Mouse (Mus musculus): Measurements from ENCODE around the gene Plekhm2.

The Plekhm2 gene

DNA sequence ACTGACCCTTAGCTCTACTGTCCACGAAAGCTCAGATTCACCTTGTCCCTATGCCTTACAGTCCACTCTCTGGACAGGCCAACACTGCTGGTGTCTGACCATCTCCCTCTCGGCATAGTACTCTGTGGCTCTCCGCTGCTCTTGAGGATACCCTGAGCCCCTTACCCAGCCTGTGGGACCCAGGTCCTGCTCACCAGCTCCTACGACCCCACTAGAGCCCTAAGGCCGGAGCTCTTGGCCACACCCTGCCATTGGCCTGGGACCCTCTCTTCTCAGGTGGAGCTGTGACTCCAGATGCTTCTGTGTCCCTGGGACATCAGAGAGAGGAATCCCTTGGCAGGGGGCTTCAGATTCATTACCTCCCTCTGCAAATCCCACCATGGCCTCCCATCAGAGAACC is 59.3 kb downstream of the Plekhm2 start:
- DNase-seq (ENCODE audit: low spot score) = no peak

DNA sequence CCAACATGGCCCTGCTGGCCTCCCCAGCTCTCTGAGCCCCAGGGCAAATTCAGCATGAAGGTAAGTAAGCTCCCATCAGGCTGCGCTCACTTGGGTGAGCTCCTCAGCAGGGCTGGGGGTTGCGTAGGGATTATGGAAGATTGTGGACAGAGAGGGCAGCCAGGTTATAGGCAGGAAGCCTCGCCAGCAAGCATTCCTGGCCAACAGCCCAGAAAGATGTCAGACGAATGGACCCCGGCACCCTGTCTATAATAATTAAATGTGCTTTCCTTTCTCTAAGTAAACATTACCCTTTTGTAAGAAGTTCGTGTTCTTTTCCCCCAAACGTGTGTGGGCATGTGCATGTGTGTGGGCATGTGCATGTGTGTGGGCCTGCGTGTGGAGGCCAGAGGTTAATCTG is 60.2 kb downstream of the Plekhm2 start:
- no peak for DNase-seq (ENCODE audit: low spot score)

DNA sequence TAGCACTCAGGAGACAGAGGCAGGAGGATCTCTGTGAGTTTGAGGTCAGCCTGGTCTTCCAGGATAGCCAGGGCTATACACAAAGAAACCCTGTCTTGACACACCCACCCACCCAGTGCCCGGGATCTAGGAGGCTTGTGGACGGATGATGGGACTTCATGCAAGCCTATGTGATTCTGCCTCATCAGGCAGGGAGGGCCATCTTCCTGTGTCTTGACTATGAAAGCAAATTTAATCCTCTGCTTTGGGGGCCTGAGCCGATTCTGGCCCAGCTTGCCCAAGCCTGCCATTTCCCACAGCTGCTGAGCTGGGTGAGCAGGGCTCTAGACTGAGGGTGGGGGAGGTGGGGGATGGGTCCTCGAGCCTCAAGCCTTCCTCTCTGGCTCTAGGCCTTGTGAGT is 60.8 kb downstream of the Plekhm2 start:
- no peak for DNase-seq (ENCODE audit: low spot score)

DNA sequence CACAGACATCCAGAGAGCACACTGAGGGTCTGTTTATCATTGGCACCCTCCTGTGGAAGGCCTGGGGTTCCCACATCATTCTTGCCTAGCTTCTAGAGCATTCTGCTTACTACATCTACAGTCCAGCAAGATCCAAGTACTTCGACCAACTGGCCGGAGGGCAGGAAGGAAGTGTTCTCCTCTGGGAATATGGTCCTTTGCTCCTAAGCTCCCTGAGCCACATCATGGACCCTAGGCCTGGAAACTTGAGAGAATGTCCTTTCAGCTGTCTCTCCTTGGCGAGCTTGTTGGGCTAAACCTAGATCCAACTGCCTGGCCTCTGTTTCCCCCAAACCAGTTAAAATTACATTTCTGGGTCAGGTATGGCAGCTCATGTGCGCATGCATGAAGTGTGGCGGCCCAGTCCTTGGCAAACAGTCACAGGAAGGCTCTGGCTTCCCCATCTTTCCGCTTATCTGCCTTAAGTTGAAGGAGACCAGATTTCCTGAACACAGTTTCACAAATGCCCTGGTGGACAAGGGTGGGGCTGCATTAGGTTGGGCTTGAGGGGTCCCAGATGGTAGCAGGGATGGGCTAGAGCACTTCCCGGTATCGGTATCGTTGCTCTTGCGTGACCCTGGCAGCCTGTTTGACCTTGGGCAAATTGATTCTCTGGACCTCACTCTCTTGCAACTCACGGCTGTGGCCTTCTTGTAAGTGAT is 62.0 kb downstream of the Plekhm2 start:
- DNase-seq (ENCODE audit: low spot score) = no peak

DNA sequence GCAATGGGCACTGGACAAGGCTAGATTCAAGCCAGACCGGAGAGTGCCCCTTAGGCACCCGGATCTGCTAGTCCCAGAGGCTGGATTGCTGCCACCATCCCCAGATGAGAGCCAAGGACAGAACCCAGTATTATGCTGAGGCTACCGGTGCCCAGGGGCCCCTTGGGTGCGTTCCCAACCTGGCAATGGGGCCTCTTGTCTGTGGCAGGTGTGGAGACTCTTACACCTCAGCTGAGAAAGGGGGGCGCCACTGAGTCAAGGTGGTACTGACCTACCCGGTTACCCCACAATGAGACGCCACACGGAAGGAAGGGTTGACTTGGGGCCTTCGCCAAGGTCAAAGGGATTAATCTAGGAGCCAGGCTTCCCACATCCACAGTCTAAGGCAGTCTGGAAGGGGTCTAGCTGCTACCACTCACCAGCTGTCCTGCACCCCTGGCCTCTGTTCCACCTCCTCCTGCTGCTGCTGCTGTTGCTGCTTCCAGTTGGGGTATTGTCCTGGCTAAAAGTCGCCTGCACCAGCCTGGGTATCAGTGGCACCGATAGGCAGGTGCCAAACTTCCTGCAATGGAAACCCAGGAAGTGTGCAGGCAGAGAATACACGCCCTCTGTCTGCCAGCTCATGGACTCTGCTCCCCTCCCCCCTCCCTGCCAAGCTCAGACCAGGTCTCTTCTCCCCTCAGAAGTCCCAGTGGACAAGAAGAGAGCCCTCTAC is 63.4 kb downstream of the Plekhm2 start:
- DNase-seq (ENCODE audit: low spot score) = no peak

DNA sequence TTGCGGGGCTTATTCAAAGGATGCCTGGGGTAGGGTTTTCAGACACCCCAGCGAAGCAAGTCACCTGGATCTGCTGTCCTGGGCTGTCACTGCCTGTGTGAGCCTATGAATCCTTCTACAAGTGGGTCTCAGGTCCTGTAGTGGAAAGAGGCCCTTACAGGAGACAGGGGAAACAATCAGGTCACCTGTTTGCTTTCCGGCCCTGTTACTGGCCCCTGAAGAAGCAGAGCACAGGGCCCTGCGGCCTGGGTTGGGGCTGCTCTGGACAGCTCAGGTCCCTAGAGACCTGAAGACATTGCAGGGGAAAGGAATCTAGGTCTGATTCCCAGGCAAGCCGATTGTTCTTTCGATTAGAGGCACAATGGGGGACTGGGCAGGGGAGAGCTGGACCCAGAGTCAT is 64.3 kb downstream of the Plekhm2 start:
- peak; percentile 60 for DNase-seq (ENCODE audit: low spot score)

DNA sequence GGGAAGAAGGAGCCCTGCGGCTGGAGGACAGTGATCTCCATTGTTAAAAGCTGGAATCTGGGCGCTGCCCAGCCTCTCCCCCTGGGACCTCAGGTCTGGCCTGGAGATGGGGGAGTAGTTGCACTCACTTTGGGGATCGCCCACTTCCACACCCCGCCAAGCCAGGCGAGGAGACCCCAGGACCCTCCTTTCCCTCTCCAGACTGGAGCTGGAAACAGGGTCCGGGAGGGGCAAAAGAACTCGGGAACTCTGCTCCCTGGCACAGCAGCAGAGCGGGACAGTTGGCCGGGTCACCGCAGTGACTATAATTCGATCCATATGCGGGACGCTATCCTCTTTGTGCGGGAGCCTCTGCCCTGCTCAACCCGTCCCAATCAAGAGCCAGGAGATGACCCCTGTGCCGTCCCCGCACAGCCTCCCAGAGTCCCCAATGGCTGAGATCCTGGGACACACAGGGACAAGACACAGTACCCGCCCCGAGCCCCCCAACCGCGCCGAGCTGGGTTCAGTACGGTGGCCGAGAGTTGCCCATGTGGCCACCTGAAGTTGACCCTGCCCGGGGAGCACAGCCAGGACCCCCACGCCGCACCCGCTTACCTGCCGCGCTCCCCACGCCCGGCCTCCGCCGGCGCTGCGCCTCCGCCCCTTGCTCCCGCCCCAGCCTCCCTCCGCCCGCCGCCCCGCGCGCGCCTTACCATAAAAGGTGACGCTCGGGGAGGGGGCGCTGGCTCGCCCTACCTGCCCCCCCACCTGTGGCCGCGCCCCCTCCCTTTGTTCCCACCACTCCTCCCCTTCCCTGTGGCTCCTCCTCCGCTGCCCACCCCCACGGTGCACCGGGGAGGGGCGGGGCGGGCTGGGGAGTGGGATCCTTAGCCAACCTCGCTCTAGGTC is 65.2 kb downstream of the Plekhm2 start:
- peak; percentile 31 for DNase-seq (ENCODE audit: low spot score)

DNA sequence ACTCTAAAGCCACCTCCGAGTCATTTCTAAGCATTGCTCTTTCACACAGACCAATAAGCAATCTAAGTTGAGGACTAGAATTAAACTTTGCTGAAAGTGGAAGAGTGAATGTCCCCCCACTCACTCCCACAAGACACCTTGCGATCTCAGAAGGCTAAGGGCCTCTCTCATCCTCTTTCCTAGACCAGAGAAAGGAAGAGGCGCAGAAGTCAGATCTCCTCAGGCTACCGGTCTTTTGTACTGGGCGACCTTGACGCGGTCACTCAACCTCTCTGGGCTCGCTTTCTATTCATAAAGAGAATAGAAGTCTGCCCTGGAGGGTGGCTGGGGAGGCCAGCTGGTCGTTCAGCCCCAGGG is 65.8 kb downstream of the Plekhm2 start:
- DNase-seq (ENCODE audit: low spot score) = no peak

DNA sequence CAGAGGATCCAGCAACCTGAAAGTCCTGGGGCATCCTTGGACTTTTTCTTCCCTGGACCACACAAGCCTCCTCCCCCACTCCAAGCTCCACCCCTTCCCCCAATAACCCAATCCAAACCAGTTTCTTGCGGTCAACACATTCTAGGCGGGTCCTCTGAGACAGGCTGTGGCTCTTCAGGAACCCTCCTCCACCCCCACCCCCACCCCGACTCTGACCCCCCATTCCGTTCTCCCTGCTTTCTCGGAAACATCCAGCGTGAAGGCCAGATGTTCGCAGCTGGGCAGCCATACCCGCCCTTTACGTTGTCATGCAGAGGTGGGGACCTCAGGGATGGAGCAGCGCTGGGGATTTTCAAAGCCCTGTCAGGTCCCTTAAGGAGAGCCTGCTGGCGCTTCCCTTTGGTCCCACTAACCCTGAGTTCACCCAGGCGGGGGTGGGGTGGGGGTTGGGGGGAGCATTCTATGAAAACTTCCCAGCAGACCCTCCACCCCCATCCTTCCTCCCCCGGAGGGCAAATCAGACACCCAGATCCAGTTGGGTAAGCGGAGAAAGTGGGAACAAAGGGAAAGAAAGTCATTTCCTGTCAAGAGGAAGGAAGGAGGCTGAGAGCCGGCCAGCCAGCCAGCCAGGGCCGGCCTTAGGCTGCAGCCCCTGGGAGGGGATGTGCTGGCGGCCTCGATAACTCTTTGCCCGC is 66.4 kb downstream of the Plekhm2 start:
- DNase-seq (ENCODE audit: low spot score) = no peak

DNA sequence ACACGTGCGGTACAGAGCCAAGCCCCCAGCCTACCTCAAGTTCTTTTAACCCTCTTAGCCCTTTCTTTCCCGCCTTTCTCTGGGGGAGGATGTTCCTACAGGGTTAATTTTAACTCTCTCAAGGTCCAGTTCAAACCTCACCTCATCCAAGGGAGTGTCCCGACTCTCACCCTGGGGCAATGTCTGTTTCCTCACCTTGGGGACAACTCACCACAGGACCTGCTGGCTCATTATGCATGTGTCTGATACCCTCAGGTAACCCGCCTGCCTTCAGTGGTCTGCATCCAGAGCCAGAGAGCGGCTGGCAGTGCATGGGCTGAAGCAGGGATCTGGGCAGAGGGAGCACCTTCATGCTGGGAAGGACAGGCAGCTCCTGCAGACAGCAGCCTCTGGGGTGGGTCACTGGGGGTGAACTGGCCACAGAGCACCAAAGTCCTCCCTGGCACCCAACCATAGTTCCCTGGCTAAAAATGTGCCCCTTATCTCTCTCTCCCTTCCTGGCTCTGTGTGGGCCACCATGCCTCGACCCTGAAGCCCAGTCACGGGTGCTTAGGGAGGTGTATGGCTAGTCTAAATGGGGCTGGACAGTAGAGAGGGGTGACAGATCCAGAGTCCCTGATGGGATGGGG is 67.9 kb downstream of the Plekhm2 start:
- no peak for DNase-seq (ENCODE audit: low spot score)

DNA sequence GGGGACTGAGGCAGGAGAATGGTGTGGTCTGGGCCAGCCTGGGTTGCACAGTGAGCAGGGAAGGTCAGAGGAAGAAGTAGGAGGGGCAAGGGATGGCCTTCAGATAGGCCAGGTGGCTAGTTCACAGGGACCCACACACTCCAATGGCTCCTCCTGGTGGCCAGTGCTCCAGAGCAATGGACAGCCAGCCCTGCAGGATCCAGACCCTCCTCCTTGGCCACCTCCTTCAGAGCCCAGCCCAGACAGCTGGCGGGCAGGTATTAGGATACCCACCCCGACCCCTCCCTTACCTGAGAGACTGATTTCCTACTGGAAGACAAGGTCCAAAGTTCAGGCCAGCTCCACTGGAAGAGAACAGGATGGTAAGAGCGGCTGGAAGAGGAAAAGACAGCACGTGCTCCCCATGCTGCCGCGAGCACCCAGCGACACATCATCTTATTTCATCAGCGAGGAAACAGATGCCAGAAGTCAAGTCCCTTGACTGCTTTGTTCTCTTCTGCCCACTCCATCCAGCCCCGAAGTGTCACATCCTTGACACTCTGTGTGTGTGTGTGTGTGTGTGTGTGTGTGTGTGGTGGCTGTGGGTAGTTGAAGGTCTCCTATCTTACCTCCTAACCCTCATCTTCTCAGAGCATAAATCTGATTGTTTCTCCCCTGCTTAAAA is 69.0 kb downstream of the Plekhm2 start:
- DNase-seq (ENCODE audit: low spot score) = no peak

DNA sequence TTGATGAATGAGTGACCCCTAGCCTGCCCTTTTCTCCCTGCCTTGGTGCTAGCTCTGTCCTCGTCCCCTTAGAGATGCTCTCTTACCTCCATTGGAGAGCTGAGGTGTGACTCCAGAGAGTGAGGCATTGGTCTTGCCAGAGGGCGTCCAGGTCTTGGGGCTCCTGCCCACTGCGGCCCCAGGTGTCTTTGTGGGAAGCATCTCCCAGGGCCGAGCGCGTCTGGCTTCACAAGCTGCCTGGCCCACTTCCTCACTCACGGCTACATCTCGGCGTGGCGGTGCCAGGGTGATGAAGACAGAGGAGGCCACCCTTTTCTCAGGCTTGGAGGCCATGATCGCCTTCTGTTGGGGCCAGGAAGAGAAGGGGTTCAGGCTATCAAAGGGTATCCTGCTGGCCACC is 69.6 kb downstream of the Plekhm2 start:
- no peak for DNase-seq (ENCODE audit: low spot score)

DNA sequence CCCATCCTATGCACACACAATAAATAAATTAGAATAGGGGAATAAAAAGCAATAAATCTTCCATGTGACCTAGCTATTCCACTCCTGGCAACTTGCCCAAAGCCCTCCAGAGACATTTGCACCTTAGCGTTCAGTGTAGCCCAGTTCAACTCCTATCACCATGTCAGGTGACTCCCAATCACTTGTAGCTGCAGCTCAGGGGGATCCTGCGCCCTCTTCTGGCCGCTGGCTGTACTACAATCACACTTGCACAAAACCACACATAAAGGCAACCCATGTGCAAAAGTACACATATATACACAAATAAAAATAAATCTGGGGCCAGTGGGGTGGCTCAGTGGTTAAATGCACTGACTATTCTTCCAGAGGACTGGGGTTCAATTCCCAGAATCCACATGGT is 73.2 kb downstream of the Plekhm2 start:
- DNase-seq (ENCODE audit: low spot score) = no peak

DNA sequence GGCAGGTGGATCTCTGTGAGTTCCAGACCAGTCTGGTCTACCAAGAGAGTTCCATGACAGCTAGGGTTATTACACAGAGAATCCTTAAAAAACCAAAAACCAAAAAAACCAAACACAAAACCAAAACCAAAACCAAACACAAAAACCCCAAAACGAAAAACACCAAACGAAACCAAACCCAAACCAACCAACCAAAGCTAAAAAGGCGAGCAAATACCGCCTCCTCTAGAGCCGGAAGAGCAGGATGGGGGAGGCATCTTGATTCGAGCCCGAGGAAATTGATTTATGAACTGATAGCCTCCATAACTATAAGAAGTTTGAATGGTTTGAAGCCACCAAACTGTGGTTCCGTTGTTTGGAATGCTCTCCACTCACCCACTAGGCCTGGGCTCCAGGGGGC is 80.8 kb downstream of the Plekhm2 start:
- DNase-seq (ENCODE audit: low spot score) = no peak

DNA sequence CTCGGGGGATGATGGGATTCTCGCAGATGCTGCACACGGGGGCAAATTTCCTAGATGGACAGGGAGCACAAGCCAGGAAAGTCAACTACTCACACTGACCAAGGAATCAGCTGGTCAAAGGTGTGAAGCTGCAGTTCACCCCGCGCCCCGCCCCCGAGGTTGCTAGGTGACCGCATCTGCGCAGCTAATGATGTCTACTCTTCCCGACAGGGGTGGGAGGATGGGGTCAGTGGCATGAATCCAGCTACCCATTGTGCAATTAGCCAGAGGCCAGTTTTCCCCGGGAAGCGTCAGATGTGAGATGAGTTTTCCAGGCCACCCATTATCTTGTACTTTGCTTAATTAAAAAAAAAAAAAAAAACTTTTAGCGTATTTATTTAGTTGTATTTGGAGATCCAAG is 83.6 kb downstream of the Plekhm2 start:
- DNase-seq (ENCODE audit: low spot score) = peak; percentile 47

DNA sequence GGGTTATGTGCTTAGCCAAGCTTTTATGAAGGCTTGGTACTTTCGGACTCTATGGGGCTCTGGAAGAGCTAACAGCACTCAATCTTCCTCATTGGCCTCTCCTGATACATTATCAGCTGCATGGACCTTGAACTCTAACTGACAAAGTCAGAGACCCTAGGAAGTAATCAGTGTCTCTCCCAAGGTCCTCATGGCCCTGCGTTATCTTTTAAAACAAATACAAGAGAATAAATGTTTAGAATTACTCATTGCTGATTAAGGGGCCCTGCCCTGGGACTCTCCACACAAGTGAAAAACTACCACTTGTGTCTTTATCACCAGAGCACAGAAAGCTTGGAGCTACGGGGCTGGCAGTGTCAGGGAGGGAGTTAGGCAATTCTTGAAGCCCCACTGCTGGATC is 85.9 kb downstream of the Plekhm2 start:
- DNase-seq (ENCODE audit: low spot score) = no peak

DNA sequence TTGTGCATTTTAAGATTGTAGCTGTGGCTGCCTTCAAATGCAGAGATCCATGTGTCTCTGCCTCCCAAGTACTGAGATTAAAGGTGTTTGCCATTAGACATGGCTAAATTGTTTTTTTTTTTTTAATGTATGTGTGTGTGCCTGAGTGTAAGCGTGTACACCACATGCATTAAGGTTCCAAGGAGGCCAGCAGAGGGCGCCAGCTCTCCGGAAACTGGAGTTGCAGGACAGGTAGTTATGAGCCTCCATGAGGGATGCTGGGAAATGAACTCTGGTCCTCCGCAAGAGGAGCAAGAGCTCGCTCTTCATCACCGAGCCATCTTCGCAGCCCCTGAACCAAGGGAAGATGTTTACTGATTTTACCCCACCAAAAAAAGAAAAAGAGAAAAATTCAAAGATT is 87.8 kb downstream of the Plekhm2 start:
- DNase-seq (ENCODE audit: low spot score) = no peak

DNA sequence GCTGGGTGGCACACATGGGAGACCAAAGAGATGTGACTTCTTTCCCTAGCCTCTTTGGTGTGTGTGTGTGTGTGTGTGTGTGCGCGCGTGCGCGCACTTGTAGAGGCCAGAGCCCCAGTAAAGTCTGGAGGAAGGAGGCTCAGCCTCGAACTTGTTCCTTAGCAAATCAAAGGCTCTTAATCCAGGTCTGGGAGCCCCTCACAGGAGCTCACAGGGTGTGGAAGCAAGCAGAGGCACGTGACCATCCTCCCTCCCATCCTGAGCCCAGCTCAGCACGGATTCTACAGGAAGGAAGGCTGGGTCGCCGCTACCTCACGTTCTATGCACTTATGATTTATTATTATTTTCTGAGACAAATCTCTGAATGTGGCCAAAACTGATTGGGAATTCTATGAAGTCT is 88.3 kb downstream of the Plekhm2 start:
- DNase-seq (ENCODE audit: low spot score) = no peak

All from MN1 (cell line).